7 mouse cellular contexts compared by ENCODE assay signal in the genomic region with DNA sequence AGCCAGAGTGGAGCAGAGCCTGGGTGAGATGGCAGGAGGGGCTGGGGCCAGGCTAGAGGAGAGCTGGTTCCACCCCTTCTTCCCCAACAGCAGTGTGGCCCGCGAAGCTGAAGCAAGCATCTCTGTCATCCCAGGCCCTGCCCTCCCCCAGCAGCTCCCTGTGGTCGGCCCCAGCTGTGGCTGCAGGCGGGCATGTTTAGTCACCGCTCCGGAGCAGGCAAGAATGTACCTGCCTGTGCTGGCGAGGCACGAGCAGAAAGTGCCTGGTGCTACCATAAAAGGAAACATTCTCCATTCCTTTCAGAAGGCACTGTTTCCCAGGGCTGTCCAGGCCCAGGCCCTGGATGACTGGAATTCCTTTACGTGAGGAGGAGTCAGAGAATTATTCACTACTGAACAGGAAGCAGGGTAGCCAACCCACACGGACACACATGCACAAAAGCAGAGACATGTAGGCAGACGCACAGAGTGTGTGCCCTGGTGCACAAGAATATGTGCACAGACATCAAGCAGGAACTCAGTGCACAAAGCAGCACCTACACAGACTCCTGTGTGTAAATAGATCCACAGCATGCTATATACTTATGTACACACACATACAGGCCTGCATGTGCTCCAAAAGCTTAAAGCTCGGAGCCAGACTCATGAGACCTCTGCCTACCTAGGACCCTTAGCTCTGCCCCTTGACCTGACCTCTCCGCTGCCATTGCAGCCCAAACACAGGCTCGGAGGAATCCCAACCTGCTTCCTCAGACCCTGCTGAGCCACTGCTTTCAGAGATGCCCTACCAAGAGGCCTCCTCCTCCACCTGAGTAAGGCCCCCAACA. TPM values are rescaled to one million over a fixed set of nuclear protein-coding genes. Genes with fewer than 3 reads are reported as not detected.
DNase-seq lines count a peak whose midpoint lies in the region; ATAC-seq lines count a peak whose summit lies in the region.

No protein-coding gene starts in this region.

- H3K4me3 ChIP-seq in embryonic facial prominence, embryonic 12.5 days, result no peak overlapping the region

- peaks cover 53% of the 10 kb centered on the region for H3K36me3 ChIP-seq in embryonic facial prominence, embryonic 12.5 days

- intact Hi-C loops in left cerebral cortex, postnatal 36 days (cut with DNase I), result no loop called here

- H3K9me3 ChIP-seq in embryonic facial prominence, embryonic 12.5 days, result no peaks in the 10 kb centered on the region

- H3K4me1 ChIP-seq in embryonic facial prominence, embryonic 12.5 days, result peaks cover 44% of the 10 kb centered on the region

- ATAC-seq in embryonic facial prominence, embryonic 12.5 days (ENCODE audit: insufficient number of reproducible peaks, insufficient read depth, low FRiP score, low TSS enrichment), result peak; percentile 78
- peak; percentile 32; the same call in 1 of the 2 replicates for ATAC-seq in megakaryocyte-erythroid progenitor cell, adult 5-6 weeks (replicated peaks; ENCODE audit: low FRiP score, low TSS enrichment, poor library complexity, severe bottlenecking)

- peak; percentile 86 for DNase-seq in CD4-positive helper T cell, adult 2 months (ENCODE audit: low read depth, low spot score)
- DNase-seq in ES-CJ7 (ENCODE audit: low read depth, low spot score), result peak; percentile 81
- peak; percentile 72 for DNase-seq in heart, postnatal 4 days
- DNase-seq in left cerebral cortex, postnatal 36 days (ENCODE audit: low spot score in 2 of 2), result peak; percentile 56
- DNase-seq in thymus, postnatal 10 days (ENCODE audit: low spot score in 2 of 2), result peak; percentile 73 to 75

- 10% methylated on average over 14 of the region's 14 CpGs for WGBS in embryonic facial prominence, embryonic 12.5 days

- peak overlapping the region; percentile 15 for H3K9ac ChIP-seq in embryonic facial prominence, embryonic 12.5 days

- H3K27ac ChIP-seq in embryonic facial prominence, embryonic 12.5 days, result peak overlapping the region; percentile 97

- H3K27me3 ChIP-seq in embryonic facial prominence, embryonic 12.5 days, result no peaks in the 10 kb centered on the region

- H3K4me2 ChIP-seq in embryonic facial prominence, embryonic 12.5 days (replicated peaks), result peak overlapping the region; percentile 13

RNA-seq across cellular contexts. Expression of a gene that starts 42.1 kb away (rescaled TPM):
- polyA plus RNA-seq in embryonic facial prominence, embryonic 12.5 days (2016; fragmentation: Nextera tagmentation; extraction: Ambion mirVana), result 0.24 and 0.83 TPM in 2 replicates
- under 1 TPM; 0.17 to 0.38 TPM for total RNA-seq in heart, postnatal 4 days (2021)
- total RNA-seq in left cerebral cortex, postnatal 36 days (2021), result 1 to 10 TPM; 4.0 TPM
- 3.8 and 5.5 TPM in 2 replicates for total RNA-seq in megakaryocyte-erythroid progenitor cell, adult 5-6 weeks (2014; fragmentation: Nextera tagmentation)
- 1.4 and 1.6 TPM in 2 replicates for total RNA-seq in megakaryocyte-erythroid progenitor cell, adult 5-6 weeks (2017)

RNA-seq across cellular contexts. Expression of a gene that starts 43.1 kb away (rescaled TPM):
- 37.3 and 37.9 TPM in 2 replicates for polyA plus RNA-seq in embryonic facial prominence, embryonic 12.5 days (2016; fragmentation: Nextera tagmentation; extraction: Ambion mirVana)
- 100 to 1,000 TPM; 219 to 228 TPM for total RNA-seq in heart, postnatal 4 days (2021)
- total RNA-seq in left cerebral cortex, postnatal 36 days (2021), result 10 to 100 TPM; 58.0 to 77.6 TPM
- total RNA-seq in megakaryocyte-erythroid progenitor cell, adult 5-6 weeks (2014; fragmentation: Nextera tagmentation), result 98.3 and 144 TPM in 2 replicates
- total RNA-seq in megakaryocyte-erythroid progenitor cell, adult 5-6 weeks (2017), result 195 and 198 TPM in 2 replicates
